Mouse (Mus musculus) myocyte (in vitro differentiated cells): ENCODE measurements around the gene Clip1.

Source experiments
- E2F4 ChIP-seq: IDR thresholded peaks from one replicate; pipeline ENCODE4 v1.6.1; 2011; ENCODE audit warnings: mild to moderate bottlenecking, control low read depth, moderate library complexity; ENCODE audit not compliant: insufficient read depth
- MAX ChIP-seq: IDR thresholded peaks from one replicate; pipeline ENCODE4 v1.6.1; 2011; ENCODE audit warnings: low read depth, mild to moderate bottlenecking, control low read depth
- MYOD1 ChIP-seq, 3 experiments: IDR thresholded peaks; one replicate each; pipeline ENCODE4 v1.6.1; 2011; ENCODE audit warnings: control low read depth in 2 of 3, low read depth in 2 of 3, mild to moderate bottlenecking in 2 of 3, moderate library complexity in 1 of 3; ENCODE audit not compliant: insufficient read length in 2 of 3, control insufficient read depth in 1 of 3
- MYOG ChIP-seq, 3 experiments: IDR thresholded peaks; one replicate each; pipeline ENCODE4 v1.6.1; 2011; ENCODE audit warnings: control low read depth in 2 of 3, low read depth in 2 of 3, mild to moderate bottlenecking in 2 of 3; ENCODE audit not compliant: insufficient read length in 2 of 3, control insufficient read depth in 1 of 3, insufficient read depth in 1 of 3
- POLR2A ChIP-seq: IDR thresholded peaks from one replicate; pipeline ENCODE4 v1.6.1; 2011; ENCODE audit warnings: low read depth, mild to moderate bottlenecking, control low read depth, moderate library complexity; ENCODE audit not compliant: insufficient read length
- REST ChIP-seq: IDR thresholded peaks from one replicate; pipeline ENCODE4 v1.6.1; 2011; ENCODE audit warnings: mild to moderate bottlenecking, control low read depth, moderate library complexity; ENCODE audit not compliant: insufficient read depth, insufficient read length
- TCF3 ChIP-seq: IDR thresholded peaks from one replicate; pipeline ENCODE4 v1.6.1; 2011; ENCODE audit warnings: low read depth, control low read depth; ENCODE audit not compliant: insufficient read length
- USF1 ChIP-seq: IDR thresholded peaks from one replicate; pipeline ENCODE4 v1.6.1; 2011; ENCODE audit warnings: low read depth, mild to moderate bottlenecking, control low read depth, moderate library complexity

GRCm38 (mm10) chr5:123530056-123530455 is 154.4 kb downstream of the Clip1 start:
- TF ChIP-seq TCF3 (no peak), POLR2A (no peak), MAX (no peak), E2F4 (no peak), USF1 (no peak), MYOG (IDR thresholded peaks at IDR 0.05; ENCODE audit: control insufficient read depth in 1 of 3, insufficient read depth in 1 of 3, insufficient read length in 2 of 3, low read depth in 2 of 3) (no peak), REST (no peak), MYOD1 (IDR thresholded peaks at IDR 0.05; ENCODE audit: control insufficient read depth in 1 of 3, insufficient read length in 2 of 3, low read depth in 2 of 3) (no peak)
